Mouse (Mus musculus) T-helper 1 cell (primary cell): ENCODE data around the gene AI661453.

Experiments
- in situ Hi-C: fragments of 300-600 bp; cut with MboI, MseI; formaldehyde crosslinking; loops from one replicate; pipeline ENCODE4 v1.15.1; 2025; ENCODE audit warnings: high pct_unique_total_duplicates

AI661453 gene

DNA sequence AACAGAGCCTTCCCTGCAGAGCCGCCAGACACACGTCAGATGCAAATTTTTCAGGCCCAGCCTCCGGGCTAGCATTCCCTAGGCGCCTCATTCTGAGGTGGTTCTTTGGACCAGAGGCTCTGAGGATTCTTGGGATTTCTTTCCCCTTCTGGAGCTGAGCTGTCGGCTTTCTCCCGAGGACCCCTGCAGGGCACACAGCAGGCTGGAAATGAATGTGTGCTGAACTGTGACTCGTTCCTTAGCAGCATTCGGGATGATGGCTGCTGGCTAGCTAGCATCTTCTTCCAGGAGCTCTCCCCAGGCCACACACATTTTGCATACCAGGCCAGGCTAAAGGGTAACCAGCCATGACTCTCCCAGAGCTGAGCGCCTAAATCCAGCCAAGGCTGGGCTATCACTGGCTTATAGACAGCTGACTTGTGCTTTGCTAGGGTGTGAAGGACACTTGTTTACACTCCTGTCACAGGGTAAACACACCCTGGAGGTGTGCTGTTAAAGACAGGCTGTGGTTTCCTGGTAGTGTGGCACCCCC lies 4.0 kb downstream of the AI661453 start:
- in situ Hi-C loops: no loop called here

DNA sequence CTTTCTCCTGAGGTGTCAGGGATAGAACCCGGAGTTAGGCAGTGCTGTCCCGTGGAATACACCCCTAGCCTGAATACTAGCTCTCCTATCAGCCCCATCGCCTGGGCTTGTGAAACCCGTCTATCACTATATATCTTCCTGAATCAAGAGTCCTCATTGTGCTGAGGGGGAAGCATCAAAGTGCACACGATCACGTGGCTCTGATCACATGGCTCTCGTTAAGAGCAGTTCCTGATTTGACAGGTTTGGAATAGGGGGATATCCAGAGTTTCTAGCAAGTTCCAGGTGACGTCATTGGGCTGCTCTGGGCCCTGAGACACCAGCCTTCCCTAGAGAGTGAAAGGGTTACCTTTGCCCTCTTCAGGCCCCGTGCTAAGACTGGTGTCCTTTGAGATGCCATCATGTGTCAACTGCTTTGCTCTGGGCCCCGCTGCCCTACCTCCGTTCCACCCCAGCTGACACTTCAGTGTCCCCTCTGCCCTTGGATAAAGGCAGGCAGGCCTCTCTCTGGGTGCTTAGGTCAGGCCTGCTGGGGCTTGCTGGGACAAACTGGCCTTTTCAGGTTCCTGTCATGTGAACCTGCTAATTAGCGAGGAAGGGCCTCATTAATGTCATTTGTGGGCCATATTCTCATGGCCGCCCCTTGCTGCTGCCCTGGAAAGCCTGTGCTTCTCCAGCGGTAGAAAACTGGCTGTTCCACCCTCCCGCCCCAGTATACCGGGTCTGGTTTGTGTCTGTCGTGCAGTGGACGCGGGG lies 5.1 kb downstream of the AI661453 start:
- in situ Hi-C loops: no loop called here

GRCm38 (mm10) chr17:47442271-47442670 lies 5.9 kb downstream of the AI661453 start:
- in situ Hi-C loops: no loop called here

DNA sequence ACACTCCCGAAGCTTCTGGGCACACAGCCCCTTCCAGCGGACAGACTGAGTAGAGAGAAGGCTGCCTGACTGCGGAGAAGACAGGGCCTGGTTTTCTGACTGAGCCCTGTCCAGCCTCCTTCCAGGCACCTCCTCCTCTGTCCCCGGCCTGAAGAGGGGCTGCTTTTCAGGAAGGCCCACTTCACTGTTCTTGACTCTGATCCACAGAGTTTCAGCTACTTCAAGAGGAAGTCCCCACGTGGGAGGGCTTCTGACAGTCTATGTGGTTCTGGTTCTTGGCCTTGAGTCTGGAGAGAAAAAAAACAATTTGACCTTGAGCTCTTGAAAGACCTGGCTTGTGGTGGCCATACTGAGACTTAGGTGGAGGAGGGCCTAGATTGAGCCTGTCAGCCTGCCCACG lies 7.7 kb downstream of the AI661453 start:
- in situ Hi-C loops: no loop called here

DNA sequence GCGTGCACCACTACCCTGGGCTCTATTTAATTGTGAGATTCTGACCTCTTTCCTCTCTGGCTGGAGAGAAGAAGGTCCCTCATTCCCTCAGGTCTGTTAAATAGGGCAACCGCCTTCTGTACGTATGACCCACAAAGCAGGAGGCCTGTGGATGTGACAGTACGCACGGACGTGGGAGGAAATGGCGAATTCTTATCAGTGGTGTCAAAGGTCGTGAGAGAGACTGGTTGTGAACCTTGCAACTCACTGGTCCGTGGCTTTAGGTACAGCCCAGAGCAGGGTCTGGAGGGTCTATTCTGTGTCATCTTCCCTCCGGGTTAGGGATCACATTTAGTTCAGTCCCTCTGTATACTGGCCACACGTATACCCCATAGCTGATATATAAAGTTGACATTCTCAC lies 9.1 kb downstream of the AI661453 start:
- in situ Hi-C loops: no loop called here

- in situ Hi-C loops: no loop called here
Measured at GRCm38 (mm10) chr17:47446025-47446424, 9.6 kb downstream of the AI661453 start.

DNA sequence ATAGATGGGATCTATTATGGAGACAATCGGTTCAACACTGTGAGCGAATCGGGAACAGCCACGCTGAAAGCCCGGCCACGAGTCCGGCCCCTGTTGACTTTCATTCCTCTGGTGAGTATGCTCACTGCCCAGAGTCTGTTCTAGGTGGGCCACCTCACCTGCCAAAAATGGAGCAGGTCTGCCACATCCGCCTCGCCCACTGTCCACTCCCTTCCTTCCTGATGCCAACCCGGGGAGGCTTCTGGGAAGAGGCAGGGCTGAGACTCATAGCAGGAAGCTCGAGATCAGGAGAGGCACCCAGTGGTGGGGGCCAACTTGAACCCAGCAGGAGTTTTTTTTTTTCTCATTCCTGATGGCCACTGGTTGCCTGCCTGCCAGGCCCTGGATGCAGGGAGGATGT lies 10.1 kb downstream of the AI661453 start:
- in situ Hi-C loops: no loop called here

DNA sequence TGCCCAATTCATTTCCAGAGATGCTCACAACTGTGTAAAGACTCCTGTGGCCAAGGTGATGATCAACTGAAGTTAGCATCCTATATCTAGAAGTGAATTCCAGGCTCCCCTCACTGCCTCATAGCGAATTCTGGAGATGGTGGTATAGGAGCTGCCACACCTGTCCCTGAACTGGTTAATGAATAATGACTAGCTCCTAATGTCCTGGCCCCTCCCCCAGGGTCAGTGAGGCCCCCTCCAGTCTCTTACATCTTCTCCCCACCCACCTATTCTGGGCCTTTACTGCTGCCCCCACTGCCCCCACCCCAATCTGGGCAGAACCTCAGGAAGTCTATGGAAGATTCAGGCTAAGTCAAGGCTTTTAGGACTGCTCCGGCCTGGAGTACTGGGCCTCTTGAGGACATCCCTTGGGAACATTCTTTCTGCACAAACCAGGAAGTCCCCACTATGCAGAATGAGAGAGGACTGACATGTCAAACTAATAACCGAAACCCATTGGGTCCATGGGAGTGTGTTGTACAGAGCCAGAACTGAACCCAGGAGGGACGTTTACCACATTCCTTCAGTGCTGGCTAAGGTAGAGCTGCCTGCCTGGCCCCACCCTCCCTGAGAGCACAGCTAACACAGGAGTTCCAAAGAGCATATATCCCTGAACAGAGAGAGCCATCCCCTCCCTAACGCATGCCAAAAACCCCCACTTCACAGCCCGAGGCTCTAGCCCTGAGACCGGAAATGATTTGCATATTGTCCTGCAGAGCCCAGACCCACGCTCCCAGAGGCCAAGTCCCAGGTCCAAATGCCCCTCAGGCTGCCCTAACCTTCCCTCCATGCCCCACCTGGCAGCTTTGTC lies 12.3 kb downstream of the AI661453 start:
- in situ Hi-C loops: no loop called here

GRCm38 (mm10) chr17:47449432-47449831 lies 13.0 kb downstream of the AI661453 start:
- in situ Hi-C loops: no loop called here

DNA sequence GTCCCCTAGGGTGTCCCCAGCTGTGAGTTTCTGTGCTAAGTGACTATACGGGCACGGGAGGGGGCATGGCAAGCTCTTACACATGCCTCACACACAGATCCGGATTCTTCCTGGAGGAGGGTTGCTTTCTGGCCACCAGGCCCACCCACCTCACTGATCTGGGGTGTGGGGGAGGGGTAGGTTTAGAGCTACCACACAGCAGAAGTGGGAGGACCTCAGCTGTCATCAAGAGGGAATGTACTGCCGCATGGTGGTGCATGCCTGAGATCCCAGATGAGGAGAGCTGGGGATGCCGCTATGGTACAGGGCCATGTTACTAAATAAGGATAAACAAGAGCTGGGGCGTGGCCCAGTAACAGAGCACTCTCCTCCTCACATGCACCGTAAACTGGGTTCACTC lies 13.8 kb downstream of the AI661453 start:
- in situ Hi-C loops: no loop called here

DNA sequence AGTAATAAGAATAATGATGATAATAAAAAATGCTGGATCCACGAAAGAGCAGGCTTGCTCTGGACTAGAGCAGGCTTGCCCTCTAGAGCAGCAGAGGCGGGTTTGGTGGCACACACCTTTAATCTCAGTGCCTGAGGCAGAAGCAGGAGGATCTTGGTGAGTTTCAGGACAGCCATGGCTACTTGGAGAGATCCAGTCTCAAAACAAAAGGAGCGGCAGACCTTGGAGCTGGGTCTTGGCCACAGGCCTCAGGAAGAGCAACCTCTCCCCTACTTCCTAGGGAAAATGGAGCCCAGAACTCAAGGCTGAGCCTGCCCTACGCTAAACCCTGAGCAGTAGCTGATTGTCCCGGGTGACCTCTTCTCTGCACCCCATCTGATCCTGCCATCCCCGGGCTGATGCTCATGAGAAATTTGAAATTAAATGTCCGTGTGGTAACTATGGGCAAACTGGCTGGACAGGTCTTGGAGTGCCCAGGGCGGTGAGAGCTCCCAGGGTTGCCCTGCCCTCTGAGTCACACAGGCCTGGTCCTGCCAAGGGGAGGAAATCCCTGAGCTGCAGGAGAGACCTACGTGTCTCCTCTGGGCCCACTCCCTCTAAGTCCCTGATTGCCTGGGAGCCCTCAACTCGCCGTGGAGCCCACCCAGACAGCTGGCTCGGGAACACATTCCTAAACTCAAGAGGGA lies 14.6 kb downstream of the AI661453 start:
- in situ Hi-C loops: no loop called here

DNA sequence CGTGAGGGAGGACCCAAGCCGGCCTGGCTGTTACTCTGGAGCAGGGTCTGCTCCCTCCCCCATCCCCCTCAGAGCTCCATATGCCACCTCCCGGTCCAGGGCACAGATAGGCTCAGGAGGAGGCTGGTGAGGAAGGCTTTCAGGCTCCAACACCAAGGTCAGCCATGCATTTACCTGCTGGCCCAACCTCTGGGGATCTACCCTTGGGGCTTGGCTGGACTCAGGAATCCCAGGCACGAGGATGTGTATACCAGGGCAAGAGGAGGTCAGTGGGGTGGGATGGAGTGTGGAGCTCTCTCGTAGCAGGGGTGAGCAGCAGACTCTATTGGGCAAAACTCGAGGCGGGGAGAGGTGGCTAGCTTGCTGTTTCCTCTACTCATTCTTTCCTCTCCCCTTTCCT lies 16.5 kb downstream of the AI661453 start:
- in situ Hi-C loops: no loop called here

DNA sequence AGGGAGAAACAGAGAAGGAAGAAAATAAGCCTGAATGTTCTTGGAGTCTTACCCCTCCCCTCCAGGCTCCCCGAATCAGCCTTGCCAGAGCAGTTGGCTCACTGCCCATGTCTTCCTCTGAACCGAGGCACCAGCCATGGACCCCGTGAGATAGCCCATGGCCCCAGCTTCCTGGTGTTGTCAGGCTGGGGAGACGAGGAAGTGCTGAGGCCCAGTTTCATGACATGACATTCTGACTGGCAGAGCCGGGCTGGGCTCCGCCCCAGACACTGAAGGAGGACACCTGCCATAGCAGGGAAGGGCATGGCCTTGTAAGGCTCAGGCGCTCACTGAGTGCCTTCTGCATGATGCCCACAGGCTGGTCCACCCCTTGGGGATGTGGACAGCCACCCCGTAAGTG lies 18.3 kb downstream of the AI661453 start:
- in situ Hi-C loops: no loop called here

DNA sequence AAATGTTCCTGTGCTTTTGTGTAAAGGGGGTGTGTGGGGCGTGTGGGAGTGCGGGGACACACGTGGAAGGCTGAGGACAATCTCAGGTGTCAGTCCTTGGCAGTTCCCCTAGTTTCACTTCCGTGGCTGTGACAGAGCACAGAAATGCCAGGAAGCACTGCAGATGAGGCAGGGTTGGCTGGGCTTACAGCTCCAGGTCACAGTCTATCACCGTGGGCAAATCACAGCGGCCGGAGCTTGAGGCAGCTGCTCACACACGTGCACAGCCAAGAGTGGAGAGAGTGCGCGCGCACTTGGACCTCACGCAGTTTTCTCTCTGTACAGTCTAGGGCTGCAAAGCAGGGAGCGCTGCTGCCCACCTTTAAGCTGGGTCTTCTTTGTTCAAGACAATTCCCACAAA lies 21.9 kb downstream of the AI661453 start:
- in situ Hi-C loops: no loop called here

DNA sequence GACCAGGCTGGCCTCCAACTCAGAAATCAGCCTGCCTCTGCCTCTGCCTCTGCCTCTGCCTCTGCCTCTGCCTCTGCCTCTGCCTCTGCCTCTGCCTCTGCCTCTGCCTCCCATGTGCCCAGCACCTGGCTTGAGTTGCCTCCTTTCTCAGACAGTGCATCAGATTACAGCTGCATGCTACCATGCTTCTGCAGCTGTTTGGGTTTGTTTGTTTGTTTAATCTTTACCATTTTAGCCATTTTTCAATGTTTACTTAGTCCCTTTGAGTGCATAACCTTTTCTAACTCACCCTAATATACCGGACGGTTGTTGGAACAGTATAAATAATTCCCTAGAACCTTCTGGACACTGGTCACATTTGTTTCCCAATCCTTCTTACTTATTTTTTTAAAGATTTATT lies 22.5 kb downstream of the AI661453 start:
- in situ Hi-C loops: no loop called here

GRCm38 (mm10) chr17:47459341-47459919 lies 23.0 kb downstream of the AI661453 start:
- in situ Hi-C loops: no loop called here

DNA sequence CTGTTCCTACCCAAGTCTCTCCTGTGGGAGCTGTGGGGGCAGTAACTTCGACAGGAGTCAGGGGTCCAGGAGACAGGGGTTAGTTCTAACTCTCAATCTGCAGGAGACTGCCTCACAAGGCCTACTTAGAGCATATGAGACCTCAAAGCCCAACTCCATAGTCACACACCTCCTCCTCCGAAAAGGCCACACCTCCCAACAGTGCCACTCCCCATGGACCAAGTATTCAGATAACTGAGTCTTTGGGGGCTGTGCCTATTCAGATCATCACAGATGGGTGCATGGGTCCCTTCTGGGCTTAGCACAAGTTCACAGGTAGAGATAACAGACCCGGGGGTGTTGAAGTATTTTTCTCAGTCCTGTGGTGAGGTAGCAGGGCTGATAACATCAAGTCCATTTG lies 25.3 kb downstream of the AI661453 start:
- in situ Hi-C loops: no loop called here

GRCm38 (mm10) chr17:47462209-47462608 lies 25.8 kb downstream of the AI661453 start:
- in situ Hi-C loops: no loop called here

GRCm38 (mm10) chr17:47462728-47463388 lies 26.4 kb downstream of the AI661453 start:
- in situ Hi-C loops: no loop called here

DNA sequence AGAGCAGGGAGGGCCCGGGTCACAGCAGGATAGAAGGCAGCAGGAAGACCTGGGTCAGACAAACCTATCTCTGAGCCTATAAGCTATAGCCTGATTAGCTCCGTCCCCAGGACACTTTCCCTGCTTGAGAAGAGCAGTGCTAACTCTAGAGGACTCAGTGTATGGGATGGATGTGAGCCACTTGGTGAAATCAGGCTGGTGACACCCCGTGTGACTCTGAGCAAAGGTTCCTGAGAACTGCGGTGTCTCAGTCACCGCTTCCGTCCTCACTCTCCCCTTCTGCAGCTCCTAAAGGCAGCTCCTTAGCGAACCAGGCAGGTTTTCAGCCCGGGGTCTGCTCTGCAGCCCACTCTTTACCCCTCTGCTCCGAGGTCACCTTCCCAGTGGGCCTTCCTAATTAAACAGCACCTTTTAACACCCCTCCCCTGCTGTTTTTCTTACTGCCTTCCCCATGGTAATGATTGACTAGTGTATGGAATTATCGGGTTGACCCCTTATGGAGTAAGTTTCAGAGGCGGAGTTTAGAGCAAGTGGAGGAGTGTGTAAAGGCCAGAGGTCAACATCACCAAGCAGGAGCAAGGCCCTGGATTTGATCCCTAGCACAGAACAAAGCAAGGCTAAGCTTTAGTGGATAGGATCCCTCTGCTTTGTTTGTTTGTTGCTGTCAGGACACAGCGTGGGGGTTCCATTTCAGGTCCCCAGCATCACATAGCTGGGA lies 28.0 kb downstream of the AI661453 start:
- in situ Hi-C loops: no loop called here

DNA sequence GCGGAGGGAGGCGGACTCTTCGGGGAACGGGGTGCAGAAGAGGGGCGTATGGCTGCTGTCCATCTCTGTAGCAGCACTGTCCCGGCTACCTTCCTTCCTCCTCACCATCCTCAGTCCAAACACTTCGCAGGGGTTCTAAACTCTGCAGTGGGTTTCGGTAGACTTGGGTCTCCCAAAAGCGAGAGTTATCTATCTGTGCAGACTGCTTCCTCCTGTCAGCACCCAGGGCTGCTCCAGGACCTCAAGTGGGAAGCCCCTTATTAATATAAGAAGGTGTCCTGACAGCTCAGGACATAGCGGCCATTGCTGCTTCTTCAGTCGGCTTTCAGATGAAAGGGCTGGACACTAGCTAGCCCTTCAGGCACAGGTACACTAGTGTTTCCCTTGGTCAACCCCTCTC lies 28.6 kb downstream of the AI661453 start:
- in situ Hi-C loops: no loop called here
